Mouse (Mus musculus) kidney, adult 8-10 months (tissue): ENCODE measurements around the gene Jmjd7.

ENCODE experiments used
- DNase-seq, 2 experiments: peaks; one replicate each; pipeline ENCODE4 v3.0.0; 2022

The Jmjd7 gene

GRCm38 (mm10) chr2:120060651-120061050 is 33.4 kb downstream of the Jmjd7 start:
- peak; percentile 35 to 47 for DNase-seq

GRCm38 (mm10) chr2:120062248-120062647 is 35.0 kb downstream of the Jmjd7 start:
- DNase-seq: no peak

GRCm38 (mm10) chr2:120064639-120065038 is 37.4 kb downstream of the Jmjd7 start:
- no peak for DNase-seq

GRCm38 (mm10) chr2:120065243-120065642 is 38.0 kb downstream of the Jmjd7 start:
- no peak for DNase-seq

- peak in 1 of 2 experiments; percentile 15 for DNase-seq
These were observed 38.9 kb downstream of the Jmjd7 start for GRCm38 (mm10) chr2:120066224-120066623.

- peak; percentile 19 to 37 for DNase-seq
These were observed 41.5 kb downstream of the Jmjd7 start for GRCm38 (mm10) chr2:120068555-120069465.

- DNase-seq: no peak
These were observed 42.2 kb downstream of the Jmjd7 start for GRCm38 (mm10) chr2:120069466-120069990.

- no peak for DNase-seq
These were observed 46.8 kb downstream of the Jmjd7 start for GRCm38 (mm10) chr2:120074096-120074495.

- DNase-seq: peak; percentile 40 to 63
These were observed 48.9 kb downstream of the Jmjd7 start for GRCm38 (mm10) chr2:120076076-120076705.
